Mouse (Mus musculus): ENCODE measurements around the gene Atic.

- TF ChIP-seq POLR2A (IDR thresholded peaks at IDR 0.05; ENCODE audit: insufficient read length, low read depth) (peak; percentile 11), TCF12 (IDR thresholded peaks at IDR 0.05; ENCODE audit: insufficient read depth, poor library complexity, severe bottlenecking) (no peak), TCF3 (IDR thresholded peaks at IDR 0.05; ENCODE audit: insufficient read length, low read depth) (no peak), USF1 (IDR thresholded peaks at IDR 0.05; ENCODE audit: low read depth) (no peak), MYOD1 (IDR thresholded peaks at IDR 0.05; ENCODE audit: control insufficient read depth in 1 of 3, insufficient read length in 2 of 3, low read depth in 2 of 3) (no peak), POLR2AphosphoS2 (IDR thresholded peaks at IDR 0.05; ENCODE audit: insufficient read length, low read depth) (peak; percentile 72), E2F4 (IDR thresholded peaks at IDR 0.05; ENCODE audit: insufficient read depth) (no peak), SRF (IDR thresholded peaks at IDR 0.05; ENCODE audit: control insufficient read depth, insufficient read length, low read depth) (no peak), MYOG (IDR thresholded peaks at IDR 0.05; ENCODE audit: control insufficient read depth in 1 of 3, insufficient read depth in 1 of 3, insufficient read length in 2 of 3, low read depth in 2 of 3) (no peak)
These were observed 49.8 kb downstream of the Atic start for GRCm38 (mm10) chr1:71606600-71607325.

All from myocyte (in vitro differentiated cells).